Mouse (Mus musculus) heart, postnatal 0 days (tissue): ENCODE measurements around the gene Hdac7. TPM values are rescaled to one million over a fixed set of nuclear protein-coding genes. Genes with fewer than 3 reads are reported as not detected.
A peak's percentile ranks its signal among the peaks of the same experiment; 100 is the strongest.

Experiments used
- ATAC-seq: fragments of 200-750 bp; cut with Nextera tagmentation; 2 replicates; pipeline ENCODE4 v1.8.0; 2017; ENCODE audit warnings: low read depth, moderate number of reproducible peaks, moderate library complexity; ENCODE audit not compliant: insufficient read depth
- DNase-seq: peaks from one replicate; pipeline ENCODE4 v3.0.0-alpha.2; 2016; ENCODE audit warnings: low spot score
- H3K27ac ChIP-seq: fragments of 300-500 bp; sonication (generic); 2 replicates; pipeline ENCODE4 v1.5.1; 2014; ENCODE audit warnings: low read depth, mild to moderate bottlenecking
- H3K27me3 ChIP-seq: fragments of 300-500 bp; sonication (generic); 2 replicates; pipeline ENCODE4 v1.6.1; 2014; ENCODE audit warnings: low read length, mixed read lengths; ENCODE audit not compliant: control insufficient read depth, insufficient read depth
- H3K36me3 ChIP-seq: fragments of 300-500 bp; sonication (generic); replicated peaks from 2 replicates; pipeline ENCODE4 v1.6.1; 2014; ENCODE audit warnings: low read length, mixed read lengths; ENCODE audit not compliant: control insufficient read depth, insufficient read depth
- H3K4me1 ChIP-seq: fragments of 300-500 bp; sonication (generic); 2 replicates; pipeline ENCODE4 v1.6.1; 2014; ENCODE audit warnings: antibody characterized with exemption; ENCODE audit not compliant: control insufficient read depth, insufficient read depth
- H3K4me2 ChIP-seq: fragments of 300-500 bp; sonication (generic); 2 replicates; pipeline ENCODE4 v1.6.1; 2014; ENCODE audit warnings: low read depth, mild to moderate bottlenecking, low read length, moderate library complexity
- H3K4me3 ChIP-seq: fragments of 300-500 bp; sonication (generic); 2 replicates; pipeline ENCODE4 v1.5.1; 2014; ENCODE audit warnings: low read depth, low read length
- H3K9ac ChIP-seq: fragments of 300-500 bp; sonication (generic); replicated peaks from 2 replicates; pipeline ENCODE4 v1.6.1; 2014; ENCODE audit warnings: low read depth, low read length, mixed read lengths
- H3K9me3 ChIP-seq: fragments of 300-500 bp; sonication (generic); replicated peaks from 2 replicates; pipeline ENCODE4 v1.6.1; 2016; ENCODE audit warnings: low read length; ENCODE audit not compliant: control insufficient read depth
- CTCF ChIP-seq: IDR thresholded peaks from 2 replicates; pipeline ENCODE4 v1.5.1; 2016; ENCODE audit warnings: antibody characterized with exemption, control low read depth, low read depth
- EP300 ChIP-seq: IDR thresholded peaks from 2 replicates; pipeline ENCODE4 v1.6.1; 2016; ENCODE audit warnings: antibody characterized with exemption, low read depth
- WGBS: fragments of 180-500 bp; shearing (Covaris S2); extraction: QIAGEN DNeasy Blood & Tissue Kit; methylation state at CpG from one replicate; pipeline ENCODE4 v1.1.7; 2014; 5-methylcytosine and 5-hydroxymethylcytosine counted together
- polyA plus RNA-seq: library from polyadenylated mRNA; unstranded; fragments of >200 nt; fragmentation: Nextera tagmentation; extraction: Ambion mirVana; gene quantifications from 2 replicates; pipeline ENCODE4 v1.2.1, GENCODE M21; 2015
- total RNA-seq: library from RNA; depleted of rRNA; stranded (reverse); fragments of >200 nt; gene quantifications from 2 replicates; pipeline ENCODE4 v1.2.3, GENCODE M21; 2014; ENCODE audit warnings: low replicate concordance

The Hdac7 gene
- total and polyA plus RNA-seq, 2 experiments from 2014 or later, result 15.6 to 34.4 TPM

- ATAC-seq (no peak), DNase-seq (no peak)
- Histone ChIP-seq H3K9me3 (no peaks in the 10 kb centered on the region), H3K27ac (no peak overlapping the region), H3K4me2 (no peak overlapping the region), H3K4me3 (no peak overlapping the region), H3K9ac (no peak overlapping the region), H3K27me3 (no peaks in the 10 kb centered on the region), H3K4me1 (peaks cover 36% of the 10 kb centered on the region), H3K36me3 (peaks cover 35% of the 10 kb centered on the region)
- no peak for TF ChIP-seq CTCF
- no peak for TF ChIP-seq EP300
- 19% methylated on average over 6 of the region's 6 CpGs for WGBS
Measured at GRCm38 (mm10) chr15:97754476-97754875, 89.8 kb downstream of the Hdac7 start.

- H3K36me3 ChIP-seq, result peaks cover 18% of the 10 kb centered on the region; the same call in 1 of the 2 replicates
- H3K9me3 ChIP-seq, result no peaks in the 10 kb centered on the region
- H3K4me3 ChIP-seq, result no peak overlapping the region
- 93% methylated on average over 5 of the region's 5 CpGs for WGBS
- no peak overlapping the region for H3K9ac ChIP-seq
- no peak for TF ChIP-seq CTCF
- TF ChIP-seq EP300, result no peak
- no peak overlapping the region for H3K27ac ChIP-seq
- H3K27me3 ChIP-seq, result no peaks in the 10 kb centered on the region
- peaks cover 39% of the 10 kb centered on the region for H3K4me1 ChIP-seq
- DNase-seq, result no peak
- no peak for ATAC-seq
- no peak overlapping the region for H3K4me2 ChIP-seq
Measured at GRCm38 (mm10) chr15:97752491-97752890, 91.8 kb downstream of the Hdac7 start.

- Histone ChIP-seq H3K4me3 (no peak overlapping the region), H3K27ac (0 out of 2 replicates have a peak overlapping the region, but pooled peaks have one; percentile 31), H3K9ac (no peak overlapping the region), H3K4me1 (peaks cover 39% of the 10 kb centered on the region), H3K27me3 (no peaks in the 10 kb centered on the region), H3K36me3 (peaks cover 17% of the 10 kb centered on the region), H3K9me3 (no peaks in the 10 kb centered on the region), H3K4me2 (no peak overlapping the region)
- DNase-seq (no peak), ATAC-seq (no peak)
- 34% methylated on average over 2 of the region's 2 CpGs for WGBS
- peak; percentile 37 for TF ChIP-seq CTCF
- no peak for TF ChIP-seq EP300
Measured at GRCm38 (mm10) chr15:97751676-97752075, 92.6 kb downstream of the Hdac7 start.

- Histone ChIP-seq H3K27ac (peak overlapping the region; percentile 28; the same call in 1 of the 2 replicates), H3K36me3 (peaks cover 12% of the 10 kb centered on the region), H3K4me3 (no peak overlapping the region), H3K4me2 (no peak overlapping the region; the same call in 1 of the 2 replicates), H3K4me1 (peaks cover 40% of the 10 kb centered on the region), H3K9me3 (no peaks in the 10 kb centered on the region), H3K27me3 (no peaks in the 10 kb centered on the region), H3K9ac (no peak overlapping the region)
- ATAC-seq, result peak; percentile 82
- 3% methylated on average over 12 of the region's 12 CpGs for WGBS
- DNase-seq, result peak; percentile 72
- TF ChIP-seq EP300 (no peak), CTCF (no peak)
Measured at GRCm38 (mm10) chr15:97750697-97751096, 93.6 kb downstream of the Hdac7 start.

- Histone ChIP-seq H3K4me2 (peak overlapping the region; percentile 2; the same call in 1 of the 2 replicates), H3K27ac (no peak overlapping the region), H3K4me1 (peaks cover 43% of the 10 kb centered on the region), H3K27me3 (no peaks in the 10 kb centered on the region), H3K36me3 (peaks cover 12% of the 10 kb centered on the region), H3K4me3 (no peak overlapping the region), H3K9me3 (no peaks in the 10 kb centered on the region), H3K9ac (no peak overlapping the region)
- TF ChIP-seq EP300 (no peak), CTCF (no peak)
- DNase-seq (no peak), ATAC-seq (no peak)
- WGBS, result 79% methylated on average over 13 of the region's 13 CpGs
Measured at GRCm38 (mm10) chr15:97749841-97750240, 94.5 kb downstream of the Hdac7 start.

GRCm38 (mm10) chr15:97749397-97749796 is 94.9 kb downstream of the Hdac7 start:
- H3K9ac ChIP-seq, result no peak overlapping the region; the same call in 1 of the 2 replicates
- no peak for DNase-seq
- no peak overlapping the region for H3K4me3 ChIP-seq
- peak overlapping the region; percentile 2; the same call in 1 of the 2 replicates for H3K4me2 ChIP-seq
- TF ChIP-seq EP300, result no peak
- no peak for TF ChIP-seq CTCF
- ATAC-seq, result no peak
- 95% methylated on average over 9 of the region's 9 CpGs for WGBS
- no peak overlapping the region for H3K27ac ChIP-seq
- H3K36me3 ChIP-seq, result peaks cover 12% of the 10 kb centered on the region
- H3K4me1 ChIP-seq, result peaks cover 38% of the 10 kb centered on the region
- H3K27me3 ChIP-seq, result no peaks in the 10 kb centered on the region
- no peaks in the 10 kb centered on the region for H3K9me3 ChIP-seq
